Mouse (Mus musculus) olfactory bulb, adult 2 months (tissue): ENCODE results near the gene Psme2. TPM values are rescaled to one million over a fixed set of nuclear protein-coding genes. Genes with fewer than 3 reads are reported as not detected.

Experiments
- H3K27ac ChIP-seq: fragments of 200-500 bp; 2 replicates; pipeline ENCODE4 v1.5.1; 2012; ENCODE audit warnings: low read depth, low read length; ENCODE audit not compliant: insufficient read depth
- H3K4me1 ChIP-seq: fragments of 200-500 bp; 2 replicates; pipeline ENCODE4 v1.6.1; 2012; ENCODE audit warnings: low read length; ENCODE audit not compliant: control insufficient read depth, insufficient read depth
- H3K4me3 ChIP-seq: fragments of 200-500 bp; 2 replicates; pipeline ENCODE4 v1.5.1; 2012; ENCODE audit warnings: mild to moderate bottlenecking, low read depth, low read length, moderate library complexity; ENCODE audit not compliant: insufficient read depth
- CTCF ChIP-seq: fragments of 200-500 bp; IDR thresholded peaks from 2 replicates; pipeline ENCODE4 v1.5.1; 2012; ENCODE audit warnings: low read depth, mild to moderate bottlenecking, low read length, moderate library complexity; ENCODE audit not compliant: insufficient read depth
- POLR2A ChIP-seq: fragments of 200-500 bp; IDR thresholded peaks from 2 replicates; pipeline ENCODE4 v1.6.1; 2012; ENCODE audit warnings: mild to moderate bottlenecking, low read depth, low read length, moderate library complexity; ENCODE audit not compliant: insufficient read depth
- WGBS: fragments of 180-500 bp; shearing (Covaris S2); methylation state at CpG from one replicate; pipeline ENCODE4 v1.1.7; 2018; 5-methylcytosine and 5-hydroxymethylcytosine counted together
- polyA plus RNA-seq: library from polyadenylated mRNA; stranded (reverse); fragments of >200 nt; gene quantifications from 2 replicates; pipeline ENCODE4 v1.2.4, GENCODE M21; 2012; ENCODE audit warnings: low replicate concordance; ENCODE audit not compliant: missing spikeins, insufficient read depth, insufficient read length

Gene Psme2
- polyA plus RNA-seq = not detected in 2 replicates

DNA sequence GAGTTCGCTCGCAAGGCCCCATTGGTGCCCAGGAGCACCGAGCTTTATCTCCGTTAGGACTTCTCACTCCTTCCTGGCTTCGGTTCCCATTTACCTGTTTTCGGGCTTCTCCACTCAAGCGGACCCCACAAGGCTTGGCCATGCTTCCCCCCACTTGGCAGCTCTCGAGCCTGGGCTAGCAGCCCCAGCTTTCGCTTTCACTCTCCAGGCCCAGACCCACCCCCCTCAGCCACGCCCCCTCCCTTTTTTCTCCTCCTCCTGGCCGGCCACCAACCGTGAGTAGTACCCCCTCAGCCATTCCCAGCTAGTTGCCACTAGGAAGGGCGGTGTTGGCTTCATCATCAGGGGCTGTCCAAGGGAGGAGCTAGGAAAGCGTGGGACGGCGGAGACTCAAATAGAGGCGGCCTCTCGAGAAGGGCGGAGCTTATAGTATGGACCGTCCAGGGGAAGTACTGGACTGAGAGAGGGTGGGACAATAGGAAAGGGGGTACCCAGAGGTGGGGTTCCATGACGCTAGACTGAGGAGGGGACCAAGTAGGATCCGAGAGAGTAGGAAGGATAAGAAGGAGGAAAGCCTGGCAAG, at the start of gene Psme2:
Psme2 (minus strand) TSS at position 366 of the 583 bp plus-strand sequence.
- Histone ChIP-seq H3K4me3 (peak within 1 kb of the TSS; percentile 69), H3K4me1 (peaks cover 9% of the 10 kb centered on the region; the same call in 1 of the 2 replicates), H3K27ac (peak within 1 kb of the TSS; percentile 72)
- under 1% methylated on average over 22 of the region's 22 CpGs for WGBS
- no peak; the same call in 1 of the 2 replicates for TF ChIP-seq POLR2A
- no peak for TF ChIP-seq CTCF

DNA sequence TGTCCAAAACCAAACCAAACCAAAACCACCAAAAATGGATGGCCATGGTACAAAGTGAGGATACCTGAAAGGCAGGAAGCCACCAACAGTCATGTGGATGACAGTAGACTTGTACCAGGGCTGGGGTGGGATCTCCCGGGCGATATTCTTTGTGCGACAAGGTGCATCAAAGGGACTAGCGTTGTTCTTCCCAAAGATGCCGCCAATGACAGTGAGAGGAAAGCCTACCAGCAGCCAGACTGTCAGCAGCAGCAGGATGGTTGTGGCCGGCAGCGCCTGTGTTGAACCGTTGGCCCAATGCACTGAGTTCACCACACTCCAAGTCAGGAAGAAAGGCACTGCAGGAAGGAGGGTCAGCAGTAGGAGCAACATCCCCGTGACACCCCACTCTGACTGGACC, 46.9 kb upstream of the Psme2 start, which contains the start of gene Gm49378:
Gm49378 (minus strand) TSS at position 101 of the 400 bp plus-strand sequence.
- WGBS = 94% methylated on average over 9 of the region's 9 CpGs
- no peak for TF ChIP-seq POLR2A
- TF ChIP-seq CTCF = no peak

DNA sequence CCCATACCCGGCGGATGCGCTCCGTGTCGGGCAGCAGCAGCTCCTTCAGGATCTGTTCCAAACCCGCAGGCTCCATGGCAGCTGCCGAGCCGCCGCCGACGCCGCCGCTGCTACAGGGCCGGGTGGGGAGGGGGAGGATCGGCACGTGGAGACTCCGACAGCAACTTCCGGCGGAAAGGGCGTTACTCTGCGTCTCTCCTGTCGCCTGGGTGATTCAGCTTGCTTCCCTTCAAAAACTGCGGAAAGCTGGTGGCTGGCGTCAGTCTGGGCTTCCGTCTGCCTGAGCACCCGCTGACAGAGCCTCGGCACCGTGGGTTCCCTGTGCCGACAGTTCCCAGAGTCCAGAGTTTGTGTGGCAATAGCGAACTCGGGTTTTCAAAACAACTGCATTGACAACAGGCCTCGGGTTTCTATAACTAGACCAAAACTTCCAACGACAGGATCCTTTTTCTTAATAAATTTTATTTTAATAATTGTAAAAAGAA, 44.7 kb upstream of the Psme2 start, which contains the start of gene Ipo4:
Ipo4 (minus strand) TSS at position 435 of the 485 bp plus-strand sequence.
- H3K4me1 ChIP-seq = peaks cover 14% of the 10 kb centered on the region; the same call in 1 of the 2 replicates
- TF ChIP-seq POLR2A (peak; percentile 59; the same call in 1 of the 2 replicates), CTCF (no peak)
- WGBS = under 1% methylated on average over 33 of the region's 33 CpGs
- peak within 1 kb of the TSS; percentile 67 for H3K4me3 ChIP-seq
- H3K27ac ChIP-seq = no peak within 1 kb of the TSS; the same call in 1 of the 2 replicates

More for the DNA sequence above, 46.9 kb upstream of the Psme2 start, which contains the start of gene Gm49378:
- Histone ChIP-seq H3K27ac (no peak within 1 kb of the TSS), H3K4me3 (no peak within 1 kb of the TSS), H3K4me1 (peaks cover 19% of the 10 kb centered on the region)

DNA sequence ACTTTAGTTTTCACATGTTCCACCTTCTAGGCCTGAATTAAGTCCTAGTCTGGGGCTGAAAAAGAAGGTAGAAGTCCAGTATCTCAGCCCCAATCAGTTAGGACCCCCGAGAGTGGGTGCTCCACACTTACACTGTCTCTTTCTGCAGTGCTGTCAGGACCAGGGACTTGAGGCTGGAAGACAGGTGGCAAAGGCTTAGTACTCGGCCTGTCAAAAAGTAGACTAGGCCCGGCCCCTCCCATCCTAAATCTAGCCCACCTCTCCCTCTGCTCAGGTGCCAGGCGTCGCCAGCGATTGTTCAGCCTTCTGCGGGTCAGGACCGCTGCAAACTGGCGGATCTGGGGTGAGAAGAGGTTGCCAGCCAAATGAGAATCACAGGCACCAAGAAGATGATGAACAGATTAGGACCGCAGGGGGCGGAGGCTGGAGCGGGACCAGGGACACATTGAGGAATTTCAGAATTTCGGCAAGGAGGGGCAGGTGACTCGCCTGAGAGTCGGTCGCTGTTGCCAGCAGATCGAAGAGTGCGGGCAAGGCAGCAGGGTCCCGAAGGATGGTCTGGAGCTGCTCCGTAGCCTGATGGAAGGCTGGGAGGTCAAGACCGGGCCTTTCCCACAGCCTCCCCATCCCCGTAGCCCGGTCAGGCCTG, 44.1 kb upstream of the Psme2 start:
- 3% methylated on average over 23 of the region's 23 CpGs for WGBS
- Histone ChIP-seq H3K4me1 (peaks cover 14% of the 10 kb centered on the region; the same call in 1 of the 2 replicates), H3K4me3 (peak overlapping the region; percentile 67), H3K27ac (no peak overlapping the region)
- no peak for TF ChIP-seq CTCF
- TF ChIP-seq POLR2A = no peak

DNA sequence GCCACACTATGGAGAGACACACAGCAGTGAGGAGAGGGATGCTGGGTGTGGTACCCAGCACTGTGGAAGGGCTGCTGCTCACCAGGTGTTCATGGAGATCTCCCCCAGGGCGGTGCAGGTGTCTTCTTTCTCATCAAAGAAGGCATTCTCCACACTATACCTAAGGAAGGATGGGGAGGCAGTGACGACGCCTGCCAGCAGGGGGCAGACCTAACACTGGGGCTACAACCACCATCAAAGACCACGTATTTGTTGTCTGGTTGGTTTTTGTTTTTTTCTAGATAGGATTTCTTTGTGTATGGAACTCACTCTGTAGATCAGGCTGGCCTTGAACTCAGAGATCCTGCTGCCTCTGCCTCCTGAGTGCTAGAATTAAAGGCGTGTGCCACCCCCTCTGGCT, 38.4 kb upstream of the Psme2 start:
- H3K27ac ChIP-seq = no peak overlapping the region
- TF ChIP-seq CTCF (no peak), POLR2A (no peak)
- 46% methylated on average over 5 of the region's 5 CpGs for WGBS

DNA sequence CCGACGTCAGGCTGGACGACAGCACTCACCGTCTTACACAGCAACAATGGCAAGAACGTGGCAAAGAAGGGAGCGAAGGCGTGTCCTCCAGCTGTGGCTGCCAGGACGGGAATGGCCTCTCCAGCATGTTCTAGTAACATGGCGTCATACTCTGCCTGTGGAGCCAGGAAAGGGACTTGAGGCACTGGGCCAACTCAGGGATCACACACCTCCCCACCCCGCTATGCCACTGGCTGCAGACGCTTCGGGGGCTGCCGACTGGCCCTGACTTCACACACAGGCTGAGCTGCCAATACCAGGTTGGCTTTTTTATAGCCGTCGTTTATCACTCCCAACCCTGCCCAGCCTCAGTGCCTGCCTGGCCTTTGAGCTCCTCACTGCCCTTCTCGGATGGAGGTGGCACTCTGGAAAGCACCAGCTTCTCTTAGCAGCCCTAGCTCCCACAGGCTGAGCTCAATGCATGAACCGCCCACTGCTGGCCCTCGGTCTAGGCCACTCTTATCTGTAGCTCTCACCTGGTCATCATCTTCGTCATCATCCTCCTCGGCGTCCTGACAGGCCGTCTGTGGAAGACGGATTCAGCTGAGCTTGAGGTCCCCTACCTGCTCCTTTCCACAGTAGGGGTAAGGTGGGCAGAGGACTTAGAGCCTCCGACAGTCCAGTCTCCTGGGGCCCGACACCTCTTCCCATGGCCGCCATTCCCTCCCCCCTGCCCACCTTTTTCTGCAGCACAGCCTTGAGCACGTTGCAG, 37.3 kb upstream of the Psme2 start:
- Histone ChIP-seq H3K4me1 (no peaks in the 10 kb centered on the region), H3K27ac (no peak overlapping the region), H3K4me3 (no peak overlapping the region)
- no peak for TF ChIP-seq CTCF
- TF ChIP-seq POLR2A = no peak
- WGBS = 91% methylated on average over 27 of the region's 27 CpGs

More for the DNA sequence above, 38.4 kb upstream of the Psme2 start:
- peaks cover 4% of the 10 kb centered on the region; the same call in 1 of the 2 replicates for H3K4me1 ChIP-seq
- H3K4me3 ChIP-seq = no peak overlapping the region

DNA sequence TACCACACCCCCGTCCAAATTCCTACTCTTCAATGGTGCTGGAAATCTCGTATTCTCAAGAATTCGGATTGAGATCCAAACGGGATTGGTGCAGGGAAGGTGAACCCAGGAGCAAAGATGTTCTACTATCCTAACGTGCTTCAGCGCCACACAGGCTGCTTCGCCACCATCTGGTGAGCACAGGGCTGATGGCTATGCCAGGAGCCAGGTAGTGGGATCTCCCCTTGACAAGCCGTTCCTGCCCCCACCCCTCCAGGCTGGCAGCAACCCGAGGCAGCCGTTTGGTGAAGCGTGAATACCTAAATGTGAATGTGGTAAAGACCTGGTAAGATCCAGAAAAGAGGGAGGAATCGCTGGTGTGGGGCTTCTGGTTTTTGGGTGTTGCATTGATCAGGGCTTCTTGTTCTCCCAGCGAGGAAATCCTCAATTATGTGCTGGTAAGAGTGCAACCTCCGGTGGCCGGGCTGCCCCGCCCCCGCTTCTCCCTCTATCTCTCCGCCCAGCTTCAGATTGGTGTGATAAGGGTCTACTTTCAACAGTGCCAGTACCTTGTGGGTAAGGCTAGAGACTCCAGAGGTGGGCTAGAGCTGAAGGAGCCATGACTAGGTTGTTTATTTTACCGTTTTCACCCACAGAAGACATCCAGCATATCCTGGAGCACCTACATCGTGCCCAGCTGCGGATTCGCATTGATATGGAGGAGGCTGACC, 27.7 kb upstream of the Psme2 start:
- 55% methylated on average over 22 of the region's 22 CpGs for WGBS
- TF ChIP-seq POLR2A (no peak), CTCF (no peak)
- H3K4me3 ChIP-seq = peak overlapping the region; percentile 12
- no peak overlapping the region for H3K27ac ChIP-seq
- no peaks in the 10 kb centered on the region for H3K4me1 ChIP-seq

DNA sequence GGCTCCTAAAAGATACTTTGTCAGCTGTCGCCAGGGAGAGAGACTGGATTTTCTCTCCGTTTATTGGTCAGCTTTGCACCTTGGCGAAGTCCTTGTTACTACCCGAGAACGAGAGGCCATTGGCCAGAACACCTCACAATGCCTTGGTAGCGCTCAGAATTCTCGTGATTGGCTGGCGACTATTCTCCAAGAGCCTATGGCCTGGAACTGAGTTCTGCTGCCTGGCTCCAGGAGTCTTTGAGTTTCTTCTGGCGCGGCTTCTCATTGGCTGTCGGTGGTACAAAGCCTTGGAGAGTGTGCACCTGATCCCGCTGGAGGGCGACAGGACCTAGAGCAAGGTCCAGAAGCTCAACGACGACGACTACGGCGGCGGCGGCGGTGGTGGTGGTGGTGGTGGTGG, 26.9 kb upstream of the Psme2 start, which contains the start of gene Rec8:
Rec8 (plus strand) TSS at position 216 of the 400 bp plus-strand sequence.
- Histone ChIP-seq H3K4me3 (peak within 1 kb of the TSS; percentile 12), H3K4me1 (no peaks in the 10 kb centered on the region), H3K27ac (no peak within 1 kb of the TSS)
- 32% methylated on average over 21 of the region's 21 CpGs for WGBS
- TF ChIP-seq CTCF (no peak), POLR2A (no peak)
